ENCODE assay signal across 32 mouse cellular contexts in genomic region chr4:82702808-82703207, GRCm38 (mm10). TPM values are rescaled to one million over a fixed set of nuclear protein-coding genes. Genes with fewer than 3 reads are reported as not detected.
DNase-seq lines count a peak whose midpoint lies in the region; ATAC-seq and TF ChIP-seq lines count a peak whose summit lies in the region.
"Had no signal": no experiment of that assay in that cellular context is flagged by ENCODE, and none has a peak within 500 bp of the region (broad histone marks: within the 10 kb centered on the region; RNA-seq: fewer than 3 reads in every experiment).

No protein-coding gene starts in this region.

- TF ChIP-seq CTCF in lung, embryonic 14.5 days (IDR thresholded peaks at IDR 0.05; ENCODE audit: low read depth), result no peak

- peaks cover 14% of the 10 kb centered on the region; the same call in 1 of the 2 replicates for H3K4me1 ChIP-seq in lung, embryonic 14.5 days (ENCODE audit: insufficient read depth)

- no peak for ATAC-seq in lung, embryonic 14.5 days (ENCODE audit: insufficient read depth)
- ATAC-seq in granulocyte monocyte progenitor cell, adult 5-6 weeks (replicated peaks; ENCODE audit: poor library complexity, severe bottlenecking), result peak; percentile 46; the same call in 1 of the 2 replicates
- ATAC-seq: activated CD4-positive, CD25-positive, alpha-beta regulatory T cell, adult 4 months; forebrain, embryonic 14.5 days; hindbrain, embryonic 16.5 days; intestine, embryonic 16.5 days had no signal

- 29% methylated on average over 6 of the region's 6 CpGs for WGBS in lung, embryonic 14.5 days

- H3K27me3 ChIP-seq in lung, embryonic 14.5 days (ENCODE audit: insufficient read depth, low read length), result no peaks in the 10 kb centered on the region
- H3K27me3 ChIP-seq: CH12.LX; heart, embryonic 15.5 days; liver, embryonic 13.5 days; stomach, embryonic 15.5 days had no signal

- H3K9ac ChIP-seq in lung, embryonic 14.5 days, result no peak overlapping the region
- H3K9ac ChIP-seq: embryonic facial prominence, embryonic 13.5 days; heart, embryonic 15.5 days; liver, embryonic 13.5 days; lung, embryonic 15.5 days; neural tube, embryonic 15.5 days; stomach, embryonic 15.5 days had no signal

- H3K4me2 ChIP-seq in lung, embryonic 14.5 days, result no peak overlapping the region
- H3K4me2 ChIP-seq: heart, embryonic 15.5 days; liver, embryonic 13.5 days; lung, embryonic 15.5 days; midbrain, embryonic 11.5 days; neural tube, embryonic 15.5 days; stomach, embryonic 15.5 days had no signal

- no peak overlapping the region for H3K27ac ChIP-seq in lung, embryonic 14.5 days (ENCODE audit: low read depth)
- H3K27ac ChIP-seq: embryonic facial prominence, embryonic 13.5 days; heart, embryonic 15.5 days; liver, embryonic 13.5 days; lung, embryonic 15.5 days; neural tube, embryonic 15.5 days; stomach, embryonic 15.5 days had no signal

- DNase-seq in embryo, embryonic 10.5 days (ENCODE audit: low spot score), result peak; percentile 36
- no peak for DNase-seq in embryo, embryonic 10 days (ENCODE audit: low spot score)
- peak; percentile 21 for DNase-seq in lung, embryonic 14.5 days
- no peak for DNase-seq in lung, postnatal 36 days
- DNase-seq in thymus, postnatal 4 days, result no peak
- no peak for DNase-seq in kidney, postnatal 14 days
- no peak for DNase-seq in urinary bladder, postnatal 14 days (ENCODE audit: low spot score)
- DNase-seq: adrenal gland, adult 8-10 months; cerebellum, adult 18-20 months; cerebellum, postnatal 36 days; gastrocnemius, postnatal 10 days; heart, adult 18-20 months; heart, postnatal 4 days; kidney, adult 9 months; kidney, postnatal 36 days; layer of hippocampus, postnatal 36 days; liver, embryonic 13.5 days; lung, postnatal 4 days; thymus, postnatal 25 days had no signal

- no peaks in the 10 kb centered on the region for H3K36me3 ChIP-seq in lung, embryonic 14.5 days (ENCODE audit: insufficient read depth)
- H3K36me3 ChIP-seq: embryonic facial prominence, embryonic 13.5 days; G1E; heart, embryonic 15.5 days; liver, embryonic 13.5 days; lung, embryonic 15.5 days; neural tube, embryonic 15.5 days; stomach, embryonic 15.5 days had no signal

- no peaks in the 10 kb centered on the region for H3K9me3 ChIP-seq in lung, embryonic 14.5 days (ENCODE audit: low read depth, low read length)
- H3K9me3 ChIP-seq: embryonic facial prominence, embryonic 13.5 days; heart, embryonic 15.5 days; liver, embryonic 13.5 days; lung, embryonic 15.5 days; neural tube, embryonic 15.5 days; stomach, embryonic 15.5 days had no signal

- H3K4me3 ChIP-seq in lung, embryonic 14.5 days (ENCODE audit: low read depth, low read length), result no peak overlapping the region
- H3K4me3 ChIP-seq: embryonic facial prominence, embryonic 13.5 days; heart, embryonic 15.5 days; liver, embryonic 13.5 days; lung, embryonic 15.5 days; neural tube, embryonic 15.5 days; stomach, embryonic 15.5 days had no signal

RNA-seq across cellular contexts. Expression of gene Nfib, which starts 2.7 kb away (rescaled TPM):
- 148 and 149 TPM in 2 replicates for polyA plus RNA-seq in lung, embryonic 14.5 days (2014; fragmentation: Nextera tagmentation; extraction: Ambion mirVana)
- not detected in 2 replicates for total RNA-seq in granulocyte monocyte progenitor cell, adult 5-6 weeks (2014; fragmentation: Nextera tagmentation)
- not detected in 2 replicates for total RNA-seq in granulocyte monocyte progenitor cell, adult 5-6 weeks (2017)
- polyA plus RNA-seq: G1E had no signal

Comparison
In these comparisons a context has a peak if more than half of its experiments do, and no peak if none do; other contexts are left out.
1. DNase-seq: peak in embryo, embryonic 10.5 days (single experiment) and lung, embryonic 14.5 days (single experiment); none in embryo, embryonic 10 days (single experiment), lung, postnatal 36 days (single experiment), thymus, postnatal 4 days (single experiment), kidney, postnatal 14 days (single experiment) and urinary bladder, postnatal 14 days (single experiment).